Mouse (Mus musculus) cerebellum, adult 9-11 months (tissue): ENCODE results near the gene Fubp1.

Experiments used
- DNase-seq: peaks from one replicate; pipeline ENCODE4 v3.0.0; 2022

Gene Fubp1

DNA sequence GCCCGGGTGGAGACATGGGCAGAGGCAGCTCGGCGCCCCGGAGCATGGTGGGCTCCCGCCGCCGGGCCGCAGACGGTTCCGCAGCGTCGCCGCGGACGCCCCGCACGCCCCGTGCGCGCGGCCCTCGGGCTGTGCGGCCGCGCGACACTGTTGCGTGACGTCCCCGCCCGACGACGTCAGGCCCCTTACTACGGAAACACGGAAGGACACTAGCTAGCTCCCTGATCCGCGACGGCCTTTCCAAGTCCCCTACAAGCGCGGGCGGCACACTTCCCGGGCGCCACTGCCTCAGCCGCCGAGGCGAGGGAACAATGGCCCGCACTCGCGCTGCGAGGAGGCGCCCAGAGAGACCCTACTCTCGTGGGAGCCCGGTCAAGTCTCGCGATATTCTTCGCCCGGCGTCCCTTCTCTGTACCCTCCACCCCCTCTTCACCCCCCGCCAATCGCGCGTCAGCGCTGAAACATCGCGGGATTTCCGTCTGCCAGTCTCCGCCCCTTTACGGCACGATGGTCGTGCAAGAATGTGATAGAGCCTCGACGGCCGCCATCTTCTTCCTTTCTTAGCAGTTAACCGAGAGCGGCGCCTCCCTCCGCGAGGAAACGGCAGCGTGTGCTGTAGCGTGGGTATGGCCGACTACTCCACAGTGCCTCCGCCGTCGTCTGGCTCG lies at the start of gene Fubp1, which contains the start of gene Dnajb4:
Gene Fubp1 (plus strand): TSS at position 456 of the 668 bp plus-strand sequence.
Gene Dnajb4 (minus strand): TSS at position 336 of the 668 bp plus-strand sequence.
- DNase-seq: peak; percentile 99

DNA sequence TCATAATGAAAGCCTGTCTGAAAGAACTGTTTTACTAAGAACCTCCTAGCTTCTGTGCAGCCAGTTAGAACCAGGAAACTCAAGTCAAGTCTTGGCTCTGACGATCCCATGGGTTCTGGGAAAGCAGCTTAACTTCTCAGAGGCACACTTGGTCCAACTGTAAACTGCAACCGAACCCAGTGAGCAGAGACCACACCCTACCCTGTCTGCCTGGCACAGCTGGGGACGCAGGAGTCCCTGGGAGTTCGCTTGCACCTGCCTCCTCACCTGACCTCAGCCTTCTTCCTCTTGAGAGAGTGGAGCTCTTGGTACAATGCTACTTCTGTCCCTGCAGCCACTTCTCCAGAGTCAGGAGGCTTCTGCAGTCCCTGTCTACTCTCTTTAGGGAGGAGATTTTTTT lies 49.6 kb upstream of the Fubp1 start:
- DNase-seq: no peak

DNA sequence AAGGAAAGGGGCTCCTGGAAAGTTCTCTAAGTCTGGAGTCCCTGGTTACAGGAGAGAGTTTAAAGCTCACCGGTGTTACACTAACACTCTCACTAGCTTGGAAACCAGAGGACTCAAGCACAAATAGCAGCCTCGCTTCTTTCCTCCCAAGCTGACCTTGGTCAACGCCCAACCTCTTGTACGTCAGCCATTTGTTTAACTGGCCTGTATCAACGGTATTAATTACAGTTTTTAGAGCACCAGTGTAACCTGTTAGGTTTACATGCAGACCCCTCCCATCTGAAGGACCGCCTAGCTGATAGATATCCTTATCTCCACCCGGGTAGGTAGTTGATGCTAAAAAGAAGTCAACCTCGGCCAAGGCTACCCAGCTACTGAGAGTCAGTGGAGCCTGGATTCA lies 46.9 kb upstream of the Fubp1 start:
- DNase-seq: no peak

DNA sequence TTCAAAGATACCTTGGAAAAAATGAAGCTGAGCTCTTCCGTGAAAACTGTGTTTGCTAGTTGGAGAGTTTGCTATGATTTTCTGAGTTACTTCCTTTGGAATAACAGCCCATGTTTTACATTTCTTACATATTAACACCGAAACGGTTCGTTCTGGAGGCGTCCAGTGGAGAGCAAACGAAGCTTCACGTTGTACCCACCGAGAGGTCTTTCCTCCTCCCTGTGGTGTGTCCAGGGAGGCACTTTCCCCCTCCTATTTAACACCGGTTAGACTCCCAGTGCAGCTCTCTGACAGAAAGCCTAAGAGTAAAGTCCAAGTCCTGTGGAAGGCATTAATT lies 45.2 kb upstream of the Fubp1 start:
- DNase-seq: no peak

DNA sequence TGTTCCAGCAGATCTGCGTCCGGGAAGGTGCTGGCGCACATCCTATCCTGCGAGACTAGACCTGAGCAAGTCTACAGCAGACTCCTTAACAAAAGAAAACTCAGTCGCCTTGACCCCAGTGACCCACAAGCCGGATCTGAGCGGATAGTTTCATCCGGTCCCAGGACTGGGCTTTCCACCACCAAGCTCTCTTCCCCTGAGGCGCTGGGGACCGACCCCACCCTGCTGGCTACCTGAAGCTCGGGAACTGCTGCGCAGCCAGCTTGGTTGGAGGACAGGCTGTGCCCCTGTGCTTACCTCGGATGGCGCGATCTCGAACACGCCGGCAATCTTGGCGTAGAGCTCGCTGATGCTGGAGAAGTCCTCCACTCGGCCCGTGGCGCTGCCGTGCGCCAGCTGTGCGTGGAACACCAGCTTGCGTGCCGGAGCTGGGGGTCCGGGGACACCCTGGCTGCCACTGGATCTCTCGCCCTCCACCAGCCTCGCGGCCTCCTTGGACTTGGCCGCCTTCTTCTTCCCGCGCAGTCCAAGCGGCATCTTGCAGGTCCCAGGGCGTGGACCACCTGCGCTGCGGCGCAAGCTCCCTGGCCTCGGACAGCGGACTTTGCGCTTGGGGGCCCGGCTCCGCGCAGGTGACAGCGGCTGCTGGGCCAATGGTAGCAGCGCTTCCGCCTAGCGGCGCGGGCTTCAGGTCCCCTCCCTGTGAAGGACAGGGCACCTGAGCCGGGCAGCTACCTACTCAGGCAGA lies 44.7 kb upstream of the Fubp1 start:
- DNase-seq: peak; percentile 59

DNA sequence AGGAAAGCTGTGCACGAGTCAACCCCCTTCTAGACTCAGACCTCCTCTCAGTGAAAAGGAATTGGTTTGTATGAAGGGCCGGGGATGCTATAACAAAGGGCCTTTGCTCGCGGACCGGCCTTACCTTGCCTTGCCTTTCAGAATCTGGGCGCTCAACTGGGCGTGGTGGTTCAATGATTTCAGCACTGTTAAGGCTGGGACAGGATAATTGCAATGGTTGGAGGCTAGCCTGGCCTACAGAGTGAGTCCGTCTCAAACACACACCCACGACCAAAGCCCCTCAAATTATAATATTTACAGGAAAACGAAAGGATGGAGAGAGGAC lies 44.2 kb upstream of the Fubp1 start, which contains the start of gene Gipc2:
Gene Gipc2 (minus strand): TSS at position 132 of the 325 bp plus-strand sequence.
- no peak for DNase-seq

DNA sequence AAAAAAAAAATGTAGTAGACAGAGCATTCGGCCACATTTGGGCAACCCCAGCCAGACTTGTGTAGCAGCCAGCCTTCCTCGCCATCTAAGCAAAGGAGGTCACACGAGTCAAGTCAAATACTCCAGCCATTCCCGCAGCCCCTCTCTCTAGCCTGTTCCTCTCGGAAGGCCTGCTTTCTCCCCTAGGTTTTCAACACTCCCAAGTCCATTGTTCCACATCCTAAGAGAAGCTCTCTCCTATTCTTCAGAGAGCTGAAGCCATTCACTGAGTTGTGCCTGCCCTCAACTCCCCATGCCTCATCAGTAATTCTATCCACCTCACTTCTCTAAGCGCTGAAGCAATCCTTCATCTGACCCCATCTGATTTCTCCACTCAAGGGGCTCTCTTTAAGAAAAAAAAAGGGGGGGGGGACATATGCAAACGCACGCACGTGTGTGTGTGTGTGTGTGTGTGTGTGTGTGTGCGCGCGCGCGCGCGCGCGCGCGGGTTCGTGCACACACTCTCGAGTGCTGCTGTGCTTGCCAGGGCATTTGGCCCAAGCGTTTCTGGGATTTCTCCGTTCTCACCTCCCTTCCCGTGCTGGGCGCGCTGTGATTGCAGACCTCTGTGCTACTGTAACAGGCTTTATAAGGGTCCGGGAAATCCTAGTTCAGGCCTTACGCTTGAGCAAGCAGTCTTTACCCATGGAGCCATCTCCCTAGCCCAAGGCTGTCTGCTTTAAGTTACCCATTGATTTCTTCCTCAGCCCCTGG lies 43.3 kb upstream of the Fubp1 start:
- DNase-seq: peak; percentile 22

DNA sequence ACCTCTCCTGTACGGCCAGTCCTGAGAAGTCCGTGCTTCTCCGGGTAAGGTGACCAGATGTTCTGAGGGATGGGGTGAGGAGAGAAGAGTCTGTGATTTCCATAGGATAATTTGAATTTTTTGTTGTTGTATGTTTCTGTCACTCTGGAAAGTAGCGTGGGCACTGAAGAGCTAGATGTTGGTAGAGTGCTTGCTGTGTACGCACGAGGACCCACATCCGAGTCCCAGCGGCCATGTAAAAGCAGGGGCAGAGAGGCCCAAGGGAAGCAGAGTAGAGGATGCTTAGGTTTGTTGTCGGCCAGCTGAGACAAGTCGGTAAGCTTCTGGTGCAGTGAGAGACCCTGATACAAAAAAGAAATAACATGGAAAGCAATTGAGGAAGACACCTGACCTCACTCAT lies 42.2 kb upstream of the Fubp1 start:
- DNase-seq: no peak

DNA sequence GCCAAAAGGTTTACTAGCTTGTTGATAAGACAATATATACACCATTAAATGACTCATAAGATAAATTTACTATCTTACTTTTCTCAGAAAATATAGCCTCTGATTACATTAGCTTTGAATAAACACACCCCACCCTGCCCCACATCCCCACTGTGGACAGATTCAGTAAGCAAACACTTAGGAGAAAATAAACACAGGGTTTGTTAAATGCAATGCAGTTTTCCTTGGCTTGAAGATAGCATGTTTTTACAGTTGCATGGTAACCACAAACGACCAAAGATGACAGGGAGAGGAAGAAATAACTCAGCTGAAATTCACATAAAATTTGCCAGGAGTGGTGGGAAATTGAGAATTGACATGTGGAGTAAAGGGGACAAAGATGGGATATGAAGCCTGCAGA lies 39.8 kb upstream of the Fubp1 start:
- no peak for DNase-seq

DNA sequence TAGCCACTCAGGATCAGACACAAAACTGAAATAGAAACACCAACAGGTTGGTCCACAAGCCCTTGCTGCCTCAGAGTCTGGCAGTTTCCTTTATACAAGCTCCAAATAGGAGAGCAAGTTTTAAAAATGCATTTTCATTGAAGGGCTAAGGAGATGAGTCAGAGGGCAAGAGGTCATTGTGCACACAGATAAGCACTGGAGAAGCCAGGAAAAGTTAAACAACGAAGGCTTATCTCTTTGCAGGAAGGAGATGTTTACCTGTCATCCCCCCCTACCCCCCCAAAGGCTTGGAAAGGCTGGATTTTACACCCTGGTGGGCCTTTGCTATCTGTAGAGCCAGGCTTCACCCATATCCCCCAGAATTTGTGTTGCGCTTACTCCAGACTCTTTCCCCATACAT lies 39.0 kb upstream of the Fubp1 start:
- DNase-seq: no peak

DNA sequence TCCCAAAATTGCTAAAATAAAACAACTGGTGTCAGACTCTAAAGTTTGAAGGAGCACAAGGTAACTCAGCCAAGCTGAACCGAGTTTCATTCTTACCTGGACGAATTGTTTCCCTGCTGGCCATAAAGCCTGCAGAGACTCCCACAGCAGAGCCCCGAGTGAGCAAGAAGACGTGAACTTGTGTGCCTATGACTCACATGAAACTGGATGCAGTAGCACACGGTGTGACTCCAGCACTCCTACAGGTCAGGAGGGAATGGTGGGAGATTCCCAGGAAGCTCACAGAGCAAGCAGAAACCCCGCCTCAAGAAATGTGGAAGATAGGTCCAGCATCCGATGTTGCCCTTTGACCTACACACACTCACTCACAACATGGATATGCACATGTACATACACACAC lies 38.4 kb upstream of the Fubp1 start:
- no peak for DNase-seq

DNA sequence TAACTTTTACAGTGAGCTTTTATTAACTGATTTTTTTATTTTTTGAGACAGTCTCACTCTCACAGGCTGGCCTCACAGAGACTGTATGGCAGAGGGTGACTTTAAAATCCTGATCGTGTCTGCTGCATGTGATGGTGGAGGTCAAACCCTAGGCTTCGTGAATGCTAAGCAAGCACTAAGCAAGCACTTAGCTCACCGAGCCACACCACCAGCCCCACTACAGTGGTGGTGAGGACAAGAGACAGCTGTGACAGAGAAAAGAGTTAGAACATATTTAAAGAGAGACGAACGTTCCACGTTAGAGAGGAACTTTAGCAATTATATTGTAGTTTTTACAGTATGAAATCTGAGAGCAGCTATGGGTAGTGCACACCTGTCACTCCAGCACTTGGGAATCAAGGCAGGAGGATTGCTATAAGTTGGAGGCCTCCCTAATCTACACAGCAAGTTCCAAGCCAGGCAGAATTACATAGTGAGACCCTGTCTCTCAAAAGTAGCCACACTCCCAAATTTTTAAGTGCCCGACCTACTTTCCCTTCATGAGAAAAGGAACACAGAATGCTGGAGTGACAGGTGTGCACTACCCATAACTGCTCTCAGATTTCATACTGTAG lies 37.8 kb upstream of the Fubp1 start:
- DNase-seq: no peak

DNA sequence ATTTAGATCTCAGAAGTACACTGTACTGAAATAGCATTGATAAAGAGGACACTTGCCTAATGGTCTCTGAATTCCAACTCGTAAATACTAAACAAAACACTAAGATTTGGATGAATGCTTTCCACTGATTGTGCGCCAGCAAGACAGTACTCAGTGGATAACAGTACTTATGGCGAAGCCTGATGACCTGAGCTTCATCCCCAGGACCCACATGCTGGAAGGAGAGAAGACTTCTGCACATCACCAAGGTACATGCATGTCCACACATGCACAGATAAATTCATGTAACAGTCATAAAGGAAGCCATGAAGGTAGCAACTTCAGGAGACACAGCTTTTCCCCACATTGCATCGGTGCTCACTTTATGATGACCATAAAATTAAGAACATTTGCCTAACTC lies 31.4 kb upstream of the Fubp1 start:
- no peak for DNase-seq

DNA sequence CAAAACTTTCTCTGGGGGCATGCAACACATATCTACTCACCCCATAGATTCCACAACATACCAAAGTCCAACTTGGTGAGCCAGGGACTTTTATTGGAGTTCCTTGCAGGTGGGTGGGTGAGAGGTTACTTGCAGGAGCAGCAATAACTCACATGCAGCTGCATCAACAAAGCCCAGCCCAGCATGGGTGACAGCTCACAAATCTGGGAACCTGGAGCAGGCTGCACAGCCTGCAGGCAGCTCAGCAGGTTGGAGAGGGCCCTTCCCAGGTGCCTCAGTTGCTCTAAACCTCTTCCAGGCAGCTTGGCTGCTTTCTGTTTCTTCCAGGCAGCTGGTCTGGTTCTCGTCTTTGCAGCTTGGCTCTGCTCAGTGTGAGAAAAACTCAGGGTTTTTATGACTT lies 30.9 kb upstream of the Fubp1 start:
- no peak for DNase-seq

DNA sequence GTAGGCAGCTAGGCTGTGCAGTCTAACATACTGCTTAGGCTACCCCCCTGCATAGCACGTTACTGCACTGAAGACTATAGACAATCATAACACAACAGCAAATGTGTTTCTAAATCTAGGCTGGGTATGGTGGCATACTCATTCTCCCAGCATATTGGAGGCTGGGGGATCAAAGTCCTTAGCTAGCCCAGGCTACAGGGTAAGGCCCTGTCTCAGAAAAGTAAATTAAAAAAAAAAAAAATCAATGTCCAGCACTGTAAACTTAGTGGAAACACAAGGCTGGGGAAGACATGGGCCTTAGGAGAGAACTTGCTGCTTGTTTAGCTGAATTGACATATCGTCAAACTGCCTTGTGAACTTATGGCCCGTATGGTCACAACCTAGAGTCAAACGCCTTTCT lies 29.6 kb upstream of the Fubp1 start:
- no peak for DNase-seq

DNA sequence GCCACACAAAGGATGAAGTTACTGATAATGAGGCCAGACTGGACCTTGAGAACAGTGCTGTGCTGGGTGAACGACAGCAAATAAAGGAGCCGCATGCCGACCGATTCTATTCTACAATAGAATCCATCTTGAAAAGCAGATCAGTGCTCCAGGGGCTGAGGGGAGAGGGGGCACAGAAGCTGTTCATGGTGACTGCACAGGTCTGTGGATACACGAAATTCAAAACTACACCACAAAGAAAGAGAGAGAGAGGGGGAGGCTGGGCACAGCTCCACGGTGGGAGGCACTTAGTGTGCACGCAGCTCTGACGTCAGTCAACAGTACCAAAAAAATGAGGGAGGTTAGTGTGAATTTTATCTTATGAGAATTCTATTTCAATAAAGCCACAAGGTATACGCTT lies 26.7 kb upstream of the Fubp1 start:
- DNase-seq: no peak

DNA sequence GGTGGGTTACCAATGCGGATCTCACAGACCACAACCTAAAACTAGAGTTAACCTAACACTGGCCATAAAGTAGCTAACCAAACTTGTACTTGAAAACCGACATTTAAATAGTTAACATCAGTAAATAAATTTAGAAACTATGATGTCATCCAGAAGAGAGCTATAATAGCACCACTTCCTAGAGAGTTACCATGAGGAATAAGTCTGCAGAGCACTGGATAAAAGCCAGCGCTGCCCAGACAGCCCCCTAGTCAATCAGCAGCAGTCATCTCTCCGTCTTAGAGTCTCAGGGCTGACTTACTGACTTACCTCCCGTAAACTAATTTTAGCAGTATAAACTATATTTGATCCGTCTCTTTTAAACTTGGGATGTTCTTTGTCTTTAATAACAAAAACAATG lies 24.1 kb upstream of the Fubp1 start:
- no peak for DNase-seq

DNA sequence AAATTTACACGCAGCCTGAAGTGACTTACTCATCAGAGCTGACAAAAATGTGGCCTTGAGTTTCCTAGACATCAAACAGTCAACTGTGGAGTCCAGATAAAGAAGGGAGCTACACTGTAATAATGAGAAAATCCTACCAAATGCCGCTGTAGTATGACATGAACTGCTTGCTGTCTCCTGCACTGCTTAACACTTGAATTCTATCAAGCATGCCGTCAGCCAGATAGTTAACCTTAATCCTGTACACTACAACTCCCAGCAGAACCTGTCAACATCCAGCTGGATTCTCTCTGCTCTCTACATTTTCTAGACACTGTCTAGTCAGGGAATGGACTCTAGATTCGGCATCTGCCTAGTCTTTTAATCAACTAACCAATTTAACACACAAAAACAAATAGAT lies 20.9 kb upstream of the Fubp1 start:
- no peak for DNase-seq

DNA sequence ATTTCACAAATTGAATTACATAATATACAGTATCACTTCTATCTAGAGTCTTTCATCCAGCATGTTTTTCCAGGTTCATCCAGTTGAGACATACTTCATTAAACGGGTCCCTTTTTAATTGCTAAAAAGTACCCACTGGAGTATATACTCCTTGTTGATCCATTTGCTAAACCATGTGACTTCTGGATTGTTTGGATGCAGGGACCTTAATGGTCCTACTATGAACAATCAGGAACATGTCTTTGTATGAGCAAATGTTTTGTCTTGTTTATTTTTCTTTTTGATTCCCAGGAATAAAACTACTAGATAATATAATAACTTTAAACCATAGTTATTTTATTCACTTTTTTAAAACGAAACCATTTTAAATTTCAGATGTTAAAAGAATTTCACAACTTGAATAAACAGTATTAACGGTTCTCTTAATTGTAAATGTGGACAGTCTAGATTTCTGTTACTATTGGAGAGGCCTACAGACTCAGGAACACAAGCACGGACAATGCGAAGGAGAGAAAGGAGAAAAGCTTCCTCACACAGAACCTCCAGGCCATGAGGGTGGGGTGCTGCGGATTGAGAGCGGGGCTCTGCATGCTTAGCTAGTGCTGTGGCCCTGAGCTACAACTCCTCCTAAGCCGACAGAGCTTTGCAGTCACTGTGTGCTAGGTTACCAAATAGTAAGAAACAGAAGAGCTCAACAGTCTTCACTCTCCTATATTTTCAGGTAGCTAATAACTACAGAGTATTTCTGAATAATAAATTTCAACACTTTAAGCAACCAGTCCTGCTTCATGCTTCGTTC lies 19.3 kb upstream of the Fubp1 start:
- no peak for DNase-seq

DNA sequence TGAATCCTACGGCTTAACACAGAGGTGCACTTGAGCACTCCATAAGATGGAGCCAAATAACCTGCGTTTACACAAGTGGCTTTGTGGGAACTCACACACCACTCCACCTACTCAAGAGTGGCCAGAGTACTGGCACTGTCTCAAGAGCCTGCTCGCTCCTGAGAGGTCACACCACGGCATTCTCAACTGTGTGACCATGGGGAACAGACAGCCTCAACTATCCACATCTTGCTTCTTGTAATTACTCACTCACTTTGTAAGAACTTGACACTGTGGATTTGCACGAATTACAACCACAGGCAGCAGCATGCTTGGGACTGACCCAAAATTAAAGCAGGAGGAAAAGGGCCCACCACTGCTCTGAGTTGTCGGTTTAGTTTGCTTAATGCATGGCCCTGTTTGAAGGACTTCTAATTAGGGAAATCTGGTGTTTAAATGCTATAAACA lies 18.4 kb upstream of the Fubp1 start:
- DNase-seq: no peak

DNA sequence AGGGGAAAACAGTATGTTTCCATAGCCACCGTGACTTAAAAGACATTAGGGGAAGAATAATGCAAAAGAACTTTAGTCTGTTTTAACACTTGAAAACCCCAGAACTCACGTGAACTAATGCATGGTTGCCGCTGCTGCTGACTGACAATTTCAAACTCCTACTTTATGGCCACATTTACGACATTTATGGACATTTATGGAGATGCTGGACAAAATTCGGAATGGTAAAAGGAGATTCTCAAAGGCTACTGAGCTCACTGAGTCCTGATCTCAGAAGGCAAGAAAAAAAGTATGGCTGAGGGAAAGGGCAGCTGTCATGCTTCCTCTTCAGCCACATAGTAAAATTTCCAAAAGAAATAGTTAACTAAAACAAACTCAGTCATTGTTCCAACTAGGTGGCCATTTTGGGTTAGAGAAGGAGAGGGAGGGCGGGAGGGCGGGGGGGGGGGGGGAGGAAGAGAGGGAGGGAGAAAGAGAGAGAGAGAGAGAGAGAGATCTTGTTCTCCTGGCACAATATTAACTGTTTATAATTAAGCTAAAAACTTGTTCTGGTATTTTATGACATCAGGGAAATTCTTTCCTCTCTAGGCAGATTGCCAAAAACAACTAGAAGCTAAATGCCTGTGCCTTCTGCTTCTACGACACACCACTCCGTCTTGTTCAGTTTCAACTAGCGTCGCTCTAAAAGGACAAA lies 17.8 kb upstream of the Fubp1 start:
- no peak for DNase-seq

DNA sequence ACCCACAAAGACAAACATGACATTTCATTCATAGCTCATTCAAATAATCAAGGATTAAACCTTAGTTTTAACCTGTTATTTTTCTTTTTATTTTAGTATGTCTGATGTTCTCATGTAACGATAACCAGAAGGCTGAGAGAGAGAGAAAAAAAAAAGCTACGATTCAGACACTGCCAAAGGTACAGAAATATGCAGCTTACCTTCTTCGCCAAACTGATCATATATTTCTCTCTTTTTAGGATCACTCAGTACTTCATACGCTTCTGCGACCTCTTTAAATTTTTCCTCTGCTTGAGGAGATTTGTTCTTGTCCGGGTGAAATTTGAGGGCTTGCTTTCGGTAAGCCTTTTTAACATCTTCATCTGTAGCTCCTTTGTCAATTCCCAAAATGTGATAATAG lies 17.0 kb upstream of the Fubp1 start:
- no peak for DNase-seq
